Mouse (Mus musculus): ENCODE results near the gene Armcx3.
"Not testable (repeated sequence)": the region's sequence is repeated elsewhere in the genome, so short reads cannot be mapped to it uniquely, and the experiment has no call there.

GRCm38 (mm10) chrX:134763428-134764198 lies 7.2 kb downstream of the Armcx3 start:
- not testable (repeated sequence) for TF ChIP-seq POLR2A (IDR thresholded peaks at IDR 0.05; ENCODE audit: borderline replicate concordance, extremely low read depth, low read depth, low read length); CTCF (IDR thresholded peaks at IDR 0.05; ENCODE audit: insufficient read depth, low read length)

Data from lung, adult 2 months (tissue).